Mouse (Mus musculus) kidney, adult 2 months (tissue): ENCODE results near the gene Cd7. TPM values are rescaled to one million over a fixed set of nuclear protein-coding genes. Genes with fewer than 3 reads are reported as not detected.
A peak's percentile ranks its signal among the peaks of the same experiment; 100 is the strongest.

Source experiments
- DNase-seq: peaks from one replicate; pipeline ENCODE4 v3.0.0; 2021
- H3K27ac ChIP-seq: fragments of 200-500 bp; 2 replicates; pipeline ENCODE4 v1.5.1; 2012; ENCODE audit warnings: low read depth, low read length, control low read depth, inconsistent platforms; ENCODE audit not compliant: insufficient read depth
- H3K27me3 ChIP-seq: fragments of 200-500 bp; replicated peaks from 2 replicates; pipeline ENCODE4 v1.6.1; 2012; ENCODE audit warnings: mild to moderate bottlenecking, moderate library complexity, low read length, inconsistent platforms; ENCODE audit not compliant: control insufficient read depth, insufficient read depth
- H3K36me3 ChIP-seq: fragments of 200-500 bp; 2 replicates; pipeline ENCODE4 v1.6.1; 2012; ENCODE audit warnings: mild to moderate bottlenecking, moderate library complexity, low read length, inconsistent platforms; ENCODE audit not compliant: control insufficient read depth, insufficient read depth
- H3K4me1 ChIP-seq: fragments of 200-500 bp; 2 replicates; pipeline ENCODE4 v1.6.1; 2011; ENCODE audit warnings: low read length; ENCODE audit not compliant: control insufficient read depth, insufficient read depth
- H3K4me3 ChIP-seq: fragments of 200-500 bp; 2 replicates; pipeline ENCODE4 v1.5.1; 2011; ENCODE audit warnings: mild to moderate bottlenecking, low read depth, low read length, control low read depth; ENCODE audit not compliant: insufficient read depth
- CTCF ChIP-seq: fragments of 200-500 bp; conservative IDR thresholded peaks from 2 replicates; pipeline ENCODE4 v1.5.1; 2011; ENCODE audit warnings: low read depth, mild to moderate bottlenecking, control low read depth, low read length, moderate library complexity, mixed read lengths; ENCODE audit not compliant: insufficient read depth, insufficient read length
- POLR2A ChIP-seq: fragments of 200-500 bp; IDR thresholded peaks from one replicate; pipeline ENCODE4 v1.6.1; 2011; ENCODE audit warnings: low read depth, low read length, control low read depth
- WGBS: fragments of 180-500 bp; shearing (Covaris S2); methylation state at CpG from one replicate; pipeline ENCODE4 v1.1.7; 2018; 5-methylcytosine and 5-hydroxymethylcytosine counted together
- polyA plus RNA-seq: library from polyadenylated mRNA; depleted of rRNA; stranded (reverse); fragments of >200 nt; gene quantifications from 2 replicates; pipeline ENCODE4 v1.2.3, GENCODE M21; 2012

Cd7 gene
- polyA plus RNA-seq, 1 experiment: 3.0 TPM

GRCm38 (mm10) chr11:121038366-121039240 lies 615 bp downstream of the Cd7 start:
- WGBS: 89% methylated on average over 11 of the region's 11 CpGs
- no peaks in the 10 kb centered on the region for H3K4me1 ChIP-seq

DNA sequence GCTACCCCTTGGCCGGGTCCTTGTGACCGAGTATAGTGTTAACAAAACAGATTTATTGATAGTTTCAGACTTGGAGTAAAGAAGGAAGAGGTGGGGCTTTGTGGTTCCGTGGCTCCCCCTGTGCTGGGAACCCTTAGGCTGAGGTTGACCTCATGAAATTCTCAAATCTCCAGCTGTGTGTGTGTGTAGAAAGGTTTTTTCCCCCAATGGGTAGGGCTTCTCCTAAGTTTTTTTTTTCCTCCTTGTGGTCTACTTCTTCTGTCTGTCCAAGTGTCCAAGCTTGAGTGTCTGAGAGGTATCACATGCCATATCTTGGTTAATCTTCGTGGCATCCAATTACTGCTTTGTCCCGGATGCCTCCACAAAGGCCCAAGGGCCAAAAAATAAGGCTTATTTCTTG lies 6.1 kb downstream of the Cd7 start:
- Histone ChIP-seq H3K4me3 (no peak overlapping the region), H3K27ac (no peak overlapping the region)
- TF ChIP-seq CTCF (no peak), POLR2A (no peak)

More at GRCm38 (mm10) chr11:121038366-121039240, 615 bp downstream of the Cd7 start:
- Histone ChIP-seq H3K36me3 (no peaks in the 10 kb centered on the region), H3K4me3 (no peak overlapping the region), H3K27ac (no peak overlapping the region), H3K27me3 (no peaks in the 10 kb centered on the region)
- no peak for TF ChIP-seq POLR2A
- no peak for TF ChIP-seq CTCF
- DNase-seq: no peak

GRCm38 (mm10) chr11:121027259-121027658 lies 12.0 kb downstream of the Cd7 start:
- no peak overlapping the region for H3K4me3 ChIP-seq
- H3K27me3 ChIP-seq: no peaks in the 10 kb centered on the region
- no peaks in the 10 kb centered on the region for H3K4me1 ChIP-seq
- no peaks in the 10 kb centered on the region for H3K36me3 ChIP-seq
- WGBS: 85% methylated on average over 7 of the region's 7 CpGs
- H3K27ac ChIP-seq: no peak overlapping the region
- TF ChIP-seq CTCF: no peak
- TF ChIP-seq POLR2A: no peak
- no peak for DNase-seq

More for the DNA sequence above, 6.1 kb downstream of the Cd7 start:
- Histone ChIP-seq H3K27me3 (no peaks in the 10 kb centered on the region), H3K36me3 (no peaks in the 10 kb centered on the region), H3K4me1 (no peaks in the 10 kb centered on the region)
- no peak for DNase-seq
- WGBS: 73% methylated on average over 5 of the region's 5 CpGs

DNA sequence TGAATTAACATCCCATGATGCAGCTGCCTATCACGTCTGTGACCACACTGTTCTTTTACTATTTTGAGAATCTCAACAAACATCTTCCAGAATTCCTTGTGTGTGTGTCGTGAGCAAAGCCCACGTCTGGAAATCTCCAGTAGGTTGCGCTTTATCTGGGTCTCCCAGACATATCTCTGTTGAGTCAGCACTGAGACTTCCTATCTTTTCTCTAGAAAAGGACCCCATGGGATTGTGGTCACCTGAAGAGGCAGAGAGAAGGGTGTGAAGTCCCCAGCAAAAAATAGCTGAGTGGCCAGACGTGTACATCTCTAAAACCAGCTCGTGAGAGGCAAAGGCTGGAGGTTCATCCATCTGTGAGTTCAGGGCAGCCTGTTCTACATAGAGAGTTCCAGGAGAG lies 15.1 kb downstream of the Cd7 start:
- TF ChIP-seq CTCF (no peak), POLR2A (no peak)
- 67% methylated on average over 6 of the region's 6 CpGs for WGBS
- Histone ChIP-seq H3K27me3 (no peaks in the 10 kb centered on the region), H3K4me3 (no peak overlapping the region), H3K4me1 (no peaks in the 10 kb centered on the region), H3K27ac (no peak overlapping the region), H3K36me3 (no peaks in the 10 kb centered on the region)
- DNase-seq: no peak

DNA sequence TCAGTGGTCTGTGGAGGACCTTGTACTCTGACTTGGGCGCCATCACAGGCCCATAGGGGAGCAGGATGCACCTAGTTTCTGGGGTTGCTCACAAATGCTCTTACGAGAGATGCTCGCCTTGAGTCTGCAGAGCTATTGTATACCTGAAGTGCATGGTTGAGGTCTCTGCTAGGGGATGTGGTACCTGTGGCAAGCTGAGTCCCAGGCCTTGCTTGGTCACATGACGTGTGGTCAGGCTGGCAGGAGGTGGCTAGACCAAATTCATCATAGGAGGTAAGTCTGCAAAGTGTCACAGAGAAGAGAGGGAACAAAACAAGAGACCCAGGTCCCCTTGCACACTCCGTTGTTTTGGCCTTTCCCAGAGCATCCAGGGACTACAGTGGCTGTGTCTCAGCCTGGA lies 19.7 kb downstream of the Cd7 start:
- DNase-seq: no peak
- no peak for TF ChIP-seq CTCF
- no peak for TF ChIP-seq POLR2A
- Histone ChIP-seq H3K4me3 (no peak overlapping the region), H3K27me3 (no peaks in the 10 kb centered on the region), H3K4me1 (no peaks in the 10 kb centered on the region), H3K36me3 (no peaks in the 10 kb centered on the region), H3K27ac (no peak overlapping the region)
- 90% methylated on average over 5 of the region's 5 CpGs for WGBS

- H3K27ac ChIP-seq: no peak overlapping the region
- no peaks in the 10 kb centered on the region for H3K36me3 ChIP-seq
- peak; percentile 86 for DNase-seq
- H3K4me1 ChIP-seq: no peaks in the 10 kb centered on the region
- TF ChIP-seq CTCF (peak; percentile 83), POLR2A (no peak)
- H3K27me3 ChIP-seq: no peaks in the 10 kb centered on the region
- H3K4me3 ChIP-seq: no peak overlapping the region
- WGBS: 35% methylated on average over 3 of the region's 3 CpGs
Observed at GRCm38 (mm10) chr11:121017703-121018102, 21.5 kb downstream of the Cd7 start.

DNA sequence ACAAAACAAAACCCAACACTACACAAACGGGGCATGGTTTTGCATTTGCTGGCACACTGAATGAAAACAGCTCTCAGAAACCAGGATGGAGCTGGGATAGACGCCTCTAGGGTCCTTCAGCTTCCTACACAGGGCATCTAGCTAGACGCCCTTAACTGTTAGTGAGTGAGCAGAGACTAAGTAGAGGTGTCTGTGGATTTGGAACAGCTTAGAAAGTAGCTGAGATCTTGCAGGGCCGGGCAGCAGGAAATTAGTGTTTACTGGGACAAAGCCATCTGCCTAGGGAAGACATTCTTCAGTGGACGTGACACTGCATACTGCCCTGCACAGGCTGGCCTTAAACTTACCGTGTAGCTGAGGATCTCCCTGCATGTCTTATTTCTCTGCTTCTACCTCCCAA lies 23.7 kb downstream of the Cd7 start:
- no peaks in the 10 kb centered on the region for H3K4me1 ChIP-seq
- H3K27ac ChIP-seq: no peak overlapping the region
- H3K27me3 ChIP-seq: no peaks in the 10 kb centered on the region
- TF ChIP-seq POLR2A: no peak
- no peak for TF ChIP-seq CTCF
- WGBS: 58% methylated on average over 6 of the region's 6 CpGs
- no peak overlapping the region for H3K4me3 ChIP-seq
- DNase-seq: no peak
- no peaks in the 10 kb centered on the region for H3K36me3 ChIP-seq
